Mouse (Mus musculus) brain, embryonic 14.5 days (tissue): ENCODE measurements at regions not wholly inside any gene's neighbourhood (a gene's known extent, or its start where the extent isn't known, plus 50 kb on each side); places are given as distances from the start of the nearest gene placed in this dataset.

Experiments
- CTCF ChIP-seq: fragments of 200-500 bp; IDR thresholded peaks from 2 replicates; pipeline ENCODE4 v1.5.1; 2012; ENCODE audit warnings: inconsistent platforms, mild to moderate bottlenecking, moderate library complexity, borderline replicate concordance; ENCODE audit not compliant: insufficient read depth, insufficient read length; ENCODE audit errors: extremely low read depth
- POLR2A ChIP-seq: fragments of 200-500 bp; IDR thresholded peaks from 2 replicates; pipeline ENCODE4 v1.6.1; 2012; ENCODE audit warnings: mild to moderate bottlenecking, inconsistent platforms, borderline replicate concordance; ENCODE audit not compliant: poor library complexity, insufficient read depth, insufficient read length, severe bottlenecking; ENCODE audit errors: extremely low read depth

GRCm38 (mm10) chr10:43695470-43695869 lies 117.4 kb downstream of the Cd24a start:
- TF ChIP-seq POLR2A (no peak), CTCF (no peak)
